In genomic region chr13:48919756-48920415, GRCm38 (mm10) we compare ENCODE assay signal across 14 mouse cellular contexts.
"Had no signal": no experiment of that assay in that cellular context is flagged by ENCODE, and none has a peak within 500 bp of the region (broad histone marks: within the 10 kb centered on the region; RNA-seq: fewer than 3 reads in every experiment).

No protein-coding gene starts in this region.

- DNase-seq: kidney, adult 2 months; kidney, postnatal 36 days; liver; lung, adult 2 months; lung, postnatal 36 days had no signal

- ATAC-seq: hindbrain, embryonic 16.5 days; inflammation-experienced regulatory T-cells, adult 6 months; lung, postnatal 0 days; midbrain, embryonic 13.5 days had no signal

- H3K27me3 ChIP-seq: limb, embryonic 12.5 days; liver, embryonic 15.5 days; midbrain, embryonic 13.5 days; neural tube, embryonic 15.5 days; stomach, embryonic 15.5 days had no signal

- H3K4me2 ChIP-seq: limb, embryonic 12.5 days; liver, embryonic 15.5 days; midbrain, embryonic 13.5 days; neural tube, embryonic 15.5 days; stomach, embryonic 15.5 days had no signal

- H3K4me1 ChIP-seq: limb, embryonic 12.5 days; midbrain, embryonic 13.5 days; neural tube, embryonic 15.5 days; stomach, embryonic 15.5 days had no signal

- H3K9me3 ChIP-seq: limb, embryonic 12.5 days; liver, embryonic 15.5 days; midbrain, embryonic 13.5 days; neural tube, embryonic 15.5 days; stomach, embryonic 15.5 days had no signal

- H3K4me3 ChIP-seq: limb, embryonic 12.5 days; liver, embryonic 15.5 days; midbrain, embryonic 13.5 days; myocyte; neural tube, embryonic 15.5 days; stomach, embryonic 15.5 days had no signal

- H3K27ac ChIP-seq: limb, embryonic 12.5 days; liver, embryonic 15.5 days; midbrain, embryonic 13.5 days; neural tube, embryonic 15.5 days; stomach, embryonic 15.5 days had no signal

- H3K9ac ChIP-seq: limb, embryonic 12.5 days; liver, embryonic 15.5 days; midbrain, embryonic 13.5 days; neural tube, embryonic 15.5 days; stomach, embryonic 15.5 days had no signal
